Mouse (Mus musculus): ENCODE measurements around the gene Sox18.

Gene Sox18

DNA sequence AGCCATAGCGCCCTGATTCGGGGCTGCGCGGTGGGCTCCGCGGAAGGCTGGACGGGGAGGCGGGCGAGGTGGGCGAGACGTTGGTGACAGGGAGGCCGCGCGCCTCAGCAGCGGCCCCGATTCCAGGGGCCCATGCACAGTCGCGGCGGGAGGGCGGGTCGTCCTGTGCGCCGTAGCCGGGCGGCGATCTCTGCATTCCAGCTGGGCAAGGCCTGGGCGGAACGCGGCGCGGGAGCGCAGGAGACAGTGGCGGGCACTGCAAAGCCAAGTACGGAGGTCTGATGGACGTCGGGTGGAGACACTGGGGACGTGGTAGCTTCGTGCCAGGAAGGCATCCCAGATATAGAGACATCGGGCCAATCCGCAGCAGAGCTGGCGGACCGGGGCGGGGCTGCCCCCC is at the start of gene Sox18:
TSS of gene Sox18 (minus strand) at position 315 of the 400 bp plus-strand sequence.
- no peak for DNase-seq (ENCODE audit: low read depth, low spot score)

DNA sequence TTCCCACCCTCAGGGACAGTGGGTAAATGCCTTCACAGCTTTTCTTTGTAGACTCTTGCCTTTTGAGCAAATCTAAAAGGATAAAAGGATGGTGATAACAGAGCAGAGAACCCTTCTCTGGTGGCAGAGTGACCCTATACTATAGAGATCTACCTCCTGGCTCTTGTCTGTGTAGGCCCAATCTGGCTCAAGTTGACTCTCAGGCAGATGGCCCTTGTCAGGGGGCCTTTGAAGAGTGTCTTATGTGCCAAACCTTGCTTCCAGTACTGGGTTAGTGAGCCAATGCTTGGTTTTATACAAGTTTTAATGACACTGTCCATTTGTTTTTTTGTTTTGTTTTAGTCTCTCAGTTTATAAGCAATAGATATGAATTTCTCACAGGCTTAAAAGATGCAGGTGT is 49.8 kb upstream of the Sox18 start:
- no peak for DNase-seq (ENCODE audit: low read depth, low spot score)

DNA sequence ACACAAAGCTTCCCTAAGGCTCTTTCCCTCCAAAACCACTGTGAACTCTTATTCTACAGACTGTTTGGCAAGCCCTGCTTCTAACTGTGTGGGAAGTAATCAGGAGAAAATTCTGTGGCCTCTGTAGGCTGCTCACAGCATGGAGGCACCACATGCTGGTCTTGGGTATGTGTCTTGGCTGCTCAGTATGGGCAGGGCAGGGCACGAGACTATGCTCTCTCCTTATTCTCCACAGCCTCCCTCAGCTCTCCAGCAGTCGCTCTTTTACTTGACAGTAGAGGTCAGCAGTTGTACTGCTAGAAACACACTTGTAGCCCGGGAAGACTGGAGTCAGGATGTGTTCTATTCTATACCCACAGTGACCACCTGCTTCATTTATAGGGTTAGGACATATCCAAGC is 48.6 kb upstream of the Sox18 start:
- no peak for DNase-seq (ENCODE audit: low read depth, low spot score)

DNA sequence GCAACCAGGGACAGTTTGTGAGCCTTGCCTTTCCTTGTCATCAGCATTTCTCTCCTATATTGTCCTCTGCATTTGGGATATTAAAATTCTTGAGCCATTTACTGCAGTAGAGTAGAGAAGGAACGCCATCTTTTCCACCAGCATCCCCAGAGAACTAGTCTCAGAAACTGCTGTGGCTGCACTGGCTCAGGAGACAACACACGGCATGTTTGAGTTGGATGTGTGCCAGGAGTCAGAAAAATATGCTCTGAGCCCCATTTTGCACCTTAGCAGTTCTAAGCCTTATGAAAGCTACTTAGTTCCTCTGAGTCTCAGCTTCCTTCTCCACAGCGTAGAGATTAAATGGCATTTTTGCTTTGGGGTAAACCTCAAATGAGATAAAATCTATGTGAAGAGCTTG is 45.6 kb upstream of the Sox18 start:
- no peak for DNase-seq (ENCODE audit: low read depth, low spot score)

DNA sequence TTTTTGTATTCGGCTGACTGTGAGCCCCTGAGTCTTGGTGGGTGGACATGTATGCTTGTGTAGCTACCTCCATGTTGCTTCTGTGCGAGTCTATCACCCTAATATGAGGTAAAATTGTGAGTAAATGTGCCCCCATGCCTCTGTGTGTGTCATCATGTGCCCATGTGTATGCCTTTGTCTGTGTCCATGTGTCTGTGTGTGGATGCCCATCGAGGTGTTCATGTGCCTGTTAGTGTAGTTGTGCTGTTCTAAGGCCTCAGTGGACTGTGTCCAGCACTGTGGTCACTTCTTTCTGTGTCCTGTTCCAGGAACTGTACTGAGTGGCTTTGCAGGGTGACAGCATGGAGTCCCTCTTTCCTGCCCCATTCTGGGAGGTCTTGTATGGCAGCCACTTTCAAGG is 43.9 kb upstream of the Sox18 start:
- no peak for DNase-seq (ENCODE audit: low read depth, low spot score)

DNA sequence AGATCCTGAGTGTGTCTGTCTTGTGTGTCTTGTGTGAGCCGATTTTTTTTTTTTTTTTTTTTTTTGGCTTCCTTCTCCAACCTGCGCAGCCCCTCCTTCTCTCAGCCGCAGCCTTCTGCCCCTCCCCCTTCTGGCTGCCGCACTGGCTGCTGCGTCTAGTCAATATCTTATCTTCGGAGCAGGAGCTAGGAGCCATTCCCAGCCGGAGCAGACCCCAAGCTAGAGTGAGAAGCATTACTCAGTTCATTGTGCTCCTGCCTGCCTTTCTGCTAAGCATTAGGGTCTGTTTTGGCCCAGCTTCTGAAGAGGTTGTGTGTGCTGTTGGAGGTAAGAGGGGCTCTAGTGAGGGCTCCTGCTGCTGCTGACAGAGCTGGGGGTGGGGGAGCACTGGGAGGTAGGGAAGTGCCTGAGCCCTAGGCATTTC is 43.5 kb upstream of the Sox18 start, which contains the start of gene Oprl1:
TSS of gene Oprl1 (plus strand) at position 114 of the 424 bp plus-strand sequence.
- no peak for DNase-seq (ENCODE audit: low read depth, low spot score)

DNA sequence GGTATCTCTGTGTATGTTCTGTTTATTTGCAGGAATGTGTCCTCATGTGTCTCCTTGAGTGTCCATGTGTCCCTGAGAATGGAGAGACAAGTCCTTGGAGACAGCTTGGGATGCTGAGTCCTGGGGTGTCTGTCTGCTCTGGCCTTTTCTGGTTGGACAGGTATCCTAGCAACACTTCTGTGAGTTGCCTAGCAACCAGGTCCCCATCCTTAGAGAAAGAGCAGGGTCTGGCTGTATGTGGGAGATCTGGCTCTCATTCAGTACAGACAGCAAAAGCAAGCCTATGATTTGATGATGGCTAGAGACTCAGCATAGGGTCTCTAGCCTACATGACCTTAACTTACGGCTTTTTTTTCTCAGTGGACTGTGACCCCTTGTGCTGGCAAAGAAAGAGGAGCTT is 42.3 kb upstream of the Sox18 start:
- no peak for DNase-seq (ENCODE audit: low read depth, low spot score)

DNA sequence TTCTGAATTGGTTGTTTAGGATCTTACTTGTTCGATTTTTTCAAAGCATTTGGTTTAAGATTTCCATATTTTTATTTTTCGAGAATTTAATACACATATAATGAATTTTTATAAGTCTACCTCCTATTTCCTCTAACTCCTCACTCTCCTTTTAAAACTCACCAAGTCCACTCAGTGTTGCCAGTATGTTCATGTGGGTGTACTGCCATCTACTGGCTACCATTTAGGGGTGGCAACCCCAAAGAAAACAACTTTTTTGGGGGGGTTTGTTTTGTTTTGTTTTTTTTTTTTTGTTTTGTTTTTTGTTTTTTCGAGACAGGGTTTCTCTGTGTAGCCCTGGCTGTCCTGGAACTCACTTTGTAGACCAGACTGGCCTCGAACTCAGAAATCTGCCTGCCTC is 35.2 kb upstream of the Sox18 start:
- DNase-seq (ENCODE audit: low read depth, low spot score) = no peak

DNA sequence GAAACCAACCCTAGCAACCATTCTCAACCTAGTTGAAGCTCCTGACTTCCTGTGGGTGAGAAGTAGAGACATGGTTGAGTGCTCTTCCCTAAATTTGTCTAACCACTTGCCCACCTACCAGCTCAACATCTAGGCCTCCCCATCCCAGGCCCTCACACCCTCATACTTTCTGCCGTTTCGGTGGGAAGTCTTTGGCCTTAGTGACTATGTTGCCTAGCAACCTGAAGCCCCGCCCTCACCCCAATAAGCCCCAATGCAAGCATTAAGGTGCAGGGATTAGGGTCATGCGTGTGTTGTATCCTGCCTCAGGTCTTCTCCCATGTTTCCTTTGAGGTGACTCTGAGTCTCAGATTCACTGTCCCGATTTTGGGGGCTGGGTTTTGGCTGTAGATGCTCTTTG is 26.8 kb upstream of the Sox18 start, which contains the start of gene Lkaaear1:
TSS of gene Lkaaear1 (minus strand) at position 202 of the 400 bp plus-strand sequence.
- no peak for DNase-seq (ENCODE audit: low read depth, low spot score)

DNA sequence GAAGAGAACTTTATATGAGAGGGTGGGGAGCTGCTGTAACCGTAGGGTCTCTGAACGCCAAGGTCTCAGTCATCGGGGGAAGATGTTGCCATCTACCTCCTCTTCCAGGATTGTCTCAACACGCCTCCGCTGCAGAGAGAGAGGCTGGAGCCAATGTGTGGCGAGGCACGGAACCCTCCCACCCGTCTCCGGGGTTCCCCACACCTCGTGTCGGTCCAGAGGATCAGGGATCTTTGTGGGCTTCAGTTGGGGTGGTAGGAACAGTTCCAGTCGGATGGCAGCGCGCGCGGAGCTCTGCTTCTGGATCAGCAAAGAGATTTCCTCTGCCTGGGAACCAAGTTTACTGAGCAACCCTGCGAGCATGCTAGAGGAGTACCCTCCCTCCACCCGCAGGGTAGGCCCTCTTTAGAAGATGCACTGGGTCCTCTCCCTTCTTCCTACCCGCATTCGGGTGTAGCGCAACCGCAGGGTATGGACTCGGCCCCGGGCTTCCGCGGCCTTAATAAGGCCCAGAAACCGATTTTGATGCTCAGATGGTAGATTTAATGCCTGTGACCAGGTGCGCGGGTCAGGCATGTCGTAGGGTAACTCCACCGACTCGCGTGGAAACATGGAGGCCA is 25.5 kb upstream of the Sox18 start:
- no peak for DNase-seq (ENCODE audit: low read depth, low spot score)

DNA sequence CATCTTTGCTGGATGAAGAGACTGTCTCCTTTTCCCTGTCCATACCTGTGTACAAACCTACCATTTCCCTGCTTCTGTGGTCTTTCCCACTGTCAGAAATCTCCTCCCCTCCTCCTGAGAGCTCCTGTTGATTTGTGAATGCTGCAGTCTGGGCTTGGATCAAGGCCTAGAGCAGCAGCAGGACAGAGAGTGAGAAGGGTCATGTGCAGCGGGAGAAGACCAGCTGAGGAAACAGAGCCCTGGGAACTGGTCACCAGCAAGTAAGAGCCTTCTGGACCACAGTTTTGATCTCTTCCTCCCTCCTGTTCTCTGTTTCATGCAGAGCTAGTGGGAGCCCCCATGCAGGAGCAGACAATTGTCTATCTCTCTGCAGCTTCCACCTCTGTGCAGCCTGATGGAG is 24.3 kb upstream of the Sox18 start:
- no peak for DNase-seq (ENCODE audit: low read depth, low spot score)

DNA sequence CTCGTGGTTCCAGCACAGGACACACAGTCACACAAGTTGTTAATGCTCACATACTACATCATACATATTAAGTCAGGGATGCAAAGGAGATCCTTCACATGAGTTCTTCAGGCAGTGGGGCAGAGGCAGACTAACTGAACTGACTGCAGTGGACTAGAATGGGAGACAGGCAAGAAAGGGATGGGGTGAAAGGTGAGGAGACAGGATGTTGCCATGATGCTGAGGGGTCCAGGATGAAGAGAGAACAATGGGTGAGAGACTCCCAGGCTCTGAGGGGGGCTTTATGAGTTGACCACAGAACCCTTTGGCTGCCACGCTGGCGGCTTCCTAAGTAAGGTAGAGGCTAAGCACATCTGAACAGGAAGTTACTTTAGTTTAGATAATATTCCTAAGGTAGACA is 23.1 kb upstream of the Sox18 start:
- no peak for DNase-seq (ENCODE audit: low read depth, low spot score)

DNA sequence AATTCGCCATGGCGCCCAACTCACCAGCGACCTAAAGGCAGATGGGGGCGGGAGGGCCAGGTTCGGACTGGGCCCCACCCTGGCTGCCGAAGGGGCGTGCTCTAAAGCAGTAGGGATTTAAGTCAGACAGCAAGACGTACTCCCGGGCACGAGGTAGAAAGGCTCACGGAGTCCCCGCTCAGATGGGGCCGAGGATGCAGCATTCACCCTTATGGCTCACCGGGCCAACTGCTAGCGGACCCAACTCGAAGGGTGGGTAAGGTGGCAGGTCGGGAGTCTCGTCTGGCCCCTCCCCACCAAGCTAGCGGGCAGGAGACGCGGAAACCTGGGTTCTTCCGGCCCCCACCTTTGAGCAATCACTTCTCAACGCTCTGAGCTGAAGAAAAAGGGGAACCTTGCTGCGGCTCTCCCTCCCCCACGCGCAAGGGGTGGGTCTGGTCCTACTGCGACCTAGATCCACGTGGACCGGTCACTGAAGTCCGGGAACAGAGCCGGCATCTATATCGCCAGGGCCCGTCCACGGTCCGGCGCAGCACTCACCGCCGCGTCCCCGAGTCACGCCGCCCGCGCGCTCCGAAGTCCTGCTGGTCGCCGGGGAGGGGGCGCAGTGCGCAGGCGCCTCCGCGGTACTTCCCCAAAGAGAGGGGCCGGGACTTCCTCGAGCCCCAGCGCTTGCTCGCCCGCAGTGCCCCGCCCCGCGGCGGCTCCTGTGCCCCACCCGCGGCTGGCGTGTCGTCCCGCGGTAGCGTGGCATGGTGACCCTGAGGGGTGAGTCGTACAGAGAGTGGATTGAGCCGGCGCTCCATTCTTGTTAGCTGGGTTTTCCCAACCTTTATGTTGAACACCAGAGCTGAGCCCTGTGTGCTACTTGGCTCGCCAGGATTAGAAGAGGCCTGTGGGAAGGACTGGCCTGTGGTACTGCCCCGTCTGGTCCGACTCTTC is 22.2 kb upstream of the Sox18 start, which contains the start of gene Rgs19:
TSS of gene Rgs19 (minus strand) at position 639 of the 942 bp plus-strand sequence.
- DNase-seq (ENCODE audit: low read depth, low spot score) = no peak

DNA sequence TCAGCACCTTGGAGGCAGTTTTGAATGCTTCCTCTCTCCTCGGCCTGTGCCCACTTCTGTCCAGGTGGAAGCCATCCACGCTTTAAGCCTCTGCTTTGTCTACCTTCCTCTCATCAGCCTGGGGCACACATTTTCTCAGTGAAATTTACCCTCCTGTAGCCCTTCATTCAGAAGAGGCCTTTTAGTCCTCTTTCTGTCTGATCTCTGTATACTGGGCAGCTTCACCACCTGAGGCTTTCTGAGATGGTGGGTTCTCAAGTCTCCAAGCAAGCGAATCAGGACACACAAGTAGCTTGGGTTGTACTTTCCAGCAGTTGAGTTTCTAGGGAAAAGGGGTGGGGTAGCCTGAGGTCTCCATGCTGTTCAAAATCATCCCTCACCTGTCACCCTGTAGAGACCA is 20.9 kb upstream of the Sox18 start:
- DNase-seq (ENCODE audit: low read depth, low spot score) = no peak

DNA sequence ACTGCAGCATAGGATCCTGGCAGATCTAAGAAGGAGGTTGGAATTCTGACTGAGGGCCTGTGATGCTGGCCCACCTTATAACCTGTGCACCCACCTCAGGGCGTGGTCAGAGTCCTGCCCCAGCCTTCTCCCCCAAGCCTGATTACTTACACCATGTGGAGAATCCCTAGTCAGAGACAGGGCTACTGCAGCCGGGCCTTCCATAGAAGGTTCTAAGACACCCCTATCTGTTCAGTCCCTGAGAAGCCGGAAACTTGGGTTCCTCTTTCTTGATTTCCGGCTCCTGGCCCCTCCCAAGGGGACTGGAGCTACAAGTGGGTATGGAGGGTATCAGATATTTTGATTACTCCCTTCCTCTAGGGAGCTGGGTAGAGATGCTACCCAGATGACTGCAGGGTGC is 20.1 kb upstream of the Sox18 start:
- DNase-seq (ENCODE audit: low read depth, low spot score) = no peak

DNA sequence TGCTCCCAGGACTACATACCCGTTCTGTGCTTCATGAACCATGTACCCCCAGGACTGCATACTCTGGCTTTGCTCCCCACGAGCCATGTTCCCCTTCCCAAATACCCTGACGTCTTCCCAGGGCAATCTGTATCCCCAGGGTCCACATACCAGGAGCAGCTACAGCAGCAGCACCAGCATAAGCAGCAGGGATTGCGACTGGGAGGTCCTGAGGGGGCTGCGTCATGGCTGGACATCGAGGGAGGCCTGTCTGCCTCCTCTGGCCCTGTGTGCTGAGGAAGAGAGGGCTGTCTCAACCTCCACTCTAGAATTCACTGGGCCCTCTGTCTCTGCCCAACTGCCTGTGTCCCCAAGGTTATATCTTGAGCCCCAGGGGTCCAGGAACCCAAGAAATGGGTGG is 19.6 kb upstream of the Sox18 start:
- no peak for DNase-seq (ENCODE audit: low read depth, low spot score)

DNA sequence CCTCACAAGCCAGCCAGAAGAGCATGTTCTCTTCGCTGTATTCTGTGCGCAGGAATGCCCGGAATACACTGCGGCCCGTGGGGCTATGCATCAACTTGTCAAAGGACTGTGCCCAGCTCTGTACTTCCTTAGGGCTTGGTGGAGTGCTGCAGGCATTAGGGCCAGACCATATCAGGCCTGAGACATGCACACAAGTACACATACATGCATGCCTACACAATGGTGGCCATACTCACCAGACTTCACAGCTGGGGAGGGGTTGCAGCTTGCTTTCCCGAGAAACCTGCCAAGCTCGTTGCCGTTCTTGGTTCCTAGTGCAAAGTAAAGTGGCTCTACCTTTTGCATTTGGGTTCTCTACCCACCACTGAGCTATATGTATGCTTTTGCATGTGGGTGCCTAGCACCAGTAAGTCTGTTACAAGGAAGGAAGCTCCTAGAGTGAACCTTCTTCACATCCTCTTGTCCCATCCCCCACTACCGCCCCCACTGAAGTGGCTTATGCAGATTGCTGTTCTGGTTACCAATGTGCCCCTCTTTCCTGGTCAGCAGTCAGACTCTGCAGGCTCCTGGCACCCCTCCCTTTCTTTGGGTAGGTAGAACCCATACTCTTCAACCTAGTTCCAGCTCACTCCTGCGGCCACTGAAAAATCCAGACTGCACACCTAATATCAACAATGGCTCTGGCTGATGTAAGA is 18.2 kb upstream of the Sox18 start:
- DNase-seq (ENCODE audit: low read depth, low spot score) = no peak

DNA sequence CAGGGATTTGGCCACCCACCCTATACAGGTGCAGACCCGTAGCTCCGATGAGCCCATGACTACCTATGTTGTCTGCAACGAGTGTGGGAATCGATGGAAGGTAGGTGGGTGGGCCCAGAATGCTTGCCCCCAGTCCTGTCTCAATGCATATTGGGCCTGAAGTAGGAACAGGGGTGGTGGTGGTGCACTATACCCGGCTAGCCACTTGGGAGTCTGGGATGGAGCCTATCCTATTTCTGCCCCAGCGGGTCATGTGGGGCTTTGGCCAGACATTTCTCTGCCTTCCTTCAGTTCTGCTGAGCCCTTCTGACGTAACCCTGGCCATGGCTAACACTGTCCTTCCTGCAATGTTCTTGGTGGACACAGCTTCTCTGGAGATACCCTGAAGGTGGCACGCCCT is 16.1 kb upstream of the Sox18 start:
- no peak for DNase-seq (ENCODE audit: low read depth, low spot score)

DNA sequence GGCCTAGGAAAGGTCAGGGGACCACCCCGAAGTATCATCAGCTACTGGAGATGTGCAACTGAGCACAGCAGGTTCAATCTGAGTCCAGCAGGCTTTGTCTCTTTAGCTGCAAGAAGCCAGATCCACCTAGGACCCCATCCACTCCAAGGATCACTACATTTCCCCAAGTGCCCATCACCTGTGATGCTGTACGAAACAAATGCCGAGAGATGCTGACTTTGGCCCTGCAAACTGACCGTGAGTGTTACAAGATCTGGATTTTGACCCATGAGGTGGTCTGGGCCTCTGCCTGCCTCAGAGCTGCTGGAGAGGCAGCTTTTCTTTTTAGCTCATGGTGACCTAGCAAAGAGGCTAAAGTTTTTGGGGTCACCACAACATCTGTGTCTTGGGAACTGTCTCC is 14.2 kb upstream of the Sox18 start:
- no peak for DNase-seq (ENCODE audit: low read depth, low spot score)

DNA sequence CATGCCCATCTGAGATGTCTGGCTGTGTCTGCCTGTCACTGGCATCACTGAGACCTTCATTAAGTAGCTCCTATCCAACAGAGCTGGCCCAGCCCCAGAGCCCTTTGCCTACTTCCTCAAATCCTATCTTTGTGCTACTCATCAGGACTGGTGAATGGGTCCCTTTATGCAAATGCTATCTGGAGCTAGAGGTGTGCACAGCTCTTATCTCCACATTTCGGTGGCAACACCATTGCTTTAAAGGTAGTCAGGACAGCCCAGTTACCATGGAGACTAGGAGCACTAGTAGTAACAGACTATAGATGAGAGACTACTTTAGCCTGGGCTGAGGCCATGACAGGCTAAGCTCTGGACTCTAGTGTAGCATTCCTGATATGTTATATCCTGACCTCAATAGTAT is 13.3 kb upstream of the Sox18 start:
- no peak for DNase-seq (ENCODE audit: low read depth, low spot score)

DNA sequence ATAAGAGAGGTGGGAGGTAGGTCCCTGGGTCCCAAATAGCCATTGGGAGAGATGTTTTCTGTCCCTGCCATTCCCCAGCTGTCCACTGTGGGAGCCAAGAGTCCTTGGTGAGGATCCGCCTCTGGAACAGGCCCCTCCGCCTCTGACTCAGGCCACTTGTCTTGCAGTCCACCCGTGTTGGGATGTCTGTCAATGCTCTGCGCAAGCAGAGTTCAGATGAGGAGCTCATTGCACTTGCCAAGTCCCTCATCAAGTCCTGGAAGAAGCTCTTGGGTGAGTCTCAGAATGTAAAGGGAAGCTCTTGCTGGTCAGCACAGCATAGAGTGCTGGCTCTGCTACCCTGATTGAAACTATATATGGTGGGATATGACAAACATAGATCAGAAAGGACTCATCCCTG is 11.9 kb upstream of the Sox18 start:
- DNase-seq (ENCODE audit: low read depth, low spot score) = no peak

DNA sequence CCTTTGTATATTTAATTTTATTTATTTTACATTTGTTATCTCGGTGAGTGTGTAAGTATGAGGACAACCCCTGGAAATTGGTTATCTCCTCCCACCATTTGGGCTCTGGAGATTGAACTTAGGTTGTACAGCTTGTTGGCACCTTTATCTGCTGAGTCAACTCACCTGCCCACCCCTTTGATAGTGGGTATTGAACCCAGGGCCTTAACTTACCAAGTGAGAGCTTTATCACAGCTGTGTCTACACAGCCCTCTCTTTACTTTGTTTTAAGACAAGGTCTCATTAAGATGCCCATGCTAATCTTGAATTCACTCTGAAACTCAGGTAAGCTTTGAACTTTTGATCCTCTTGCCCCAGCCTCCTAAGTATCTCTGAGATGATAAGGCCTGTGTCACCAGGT is 10.5 kb upstream of the Sox18 start:
- no peak for DNase-seq (ENCODE audit: low read depth, low spot score)

Measured in embryo, embryonic 11.5 days (tissue).